Mouse (Mus musculus) thymus, adult 2 months (tissue): Measurements from ENCODE around the gene Fibp. TPM values are rescaled to one million over a fixed set of nuclear protein-coding genes. Genes with fewer than 3 reads are reported as not detected.
"Not testable (repeated sequence)": the region's sequence is repeated elsewhere in the genome, so short reads cannot be mapped to it uniquely, and the experiment has no call there.

Experiments used
- DNase-seq: peaks from one replicate; pipeline ENCODE4 v3.0.0; 2021
- H3K27ac ChIP-seq: fragments of 200-500 bp; 2 replicates; pipeline ENCODE4 v1.5.1; 2012; ENCODE audit warnings: low read length, control low read depth; ENCODE audit not compliant: control insufficient read depth, insufficient read depth
- H3K27me3 ChIP-seq: fragments of 200-500 bp; 2 replicates; pipeline ENCODE4 v1.6.1; 2012; ENCODE audit warnings: mild to moderate bottlenecking, low read length, moderate library complexity, mixed read lengths; ENCODE audit not compliant: control insufficient read depth, insufficient read depth
- H3K36me3 ChIP-seq: fragments of 200-500 bp; 2 replicates; pipeline ENCODE4 v1.6.1; 2012; ENCODE audit warnings: mild to moderate bottlenecking, low read length, moderate library complexity; ENCODE audit not compliant: control insufficient read depth, insufficient read depth
- H3K4me1 ChIP-seq: fragments of 200-500 bp; replicated peaks from 2 replicates; pipeline ENCODE4 v1.6.1; 2012; ENCODE audit warnings: low read length; ENCODE audit not compliant: control insufficient read depth, insufficient read depth
- H3K4me3 ChIP-seq: fragments of 200-500 bp; 2 replicates; pipeline ENCODE4 v1.5.1; 2012; ENCODE audit warnings: mild to moderate bottlenecking, low read length, control low read depth, moderate library complexity; ENCODE audit not compliant: control insufficient read depth, insufficient read depth
- CTCF ChIP-seq: fragments of 200-500 bp; IDR thresholded peaks from 2 replicates; pipeline ENCODE4 v1.5.1; 2012; ENCODE audit warnings: mild to moderate bottlenecking, control low read depth, low read length, moderate library complexity, borderline replicate concordance; ENCODE audit not compliant: control insufficient read depth, poor library complexity, insufficient read depth; ENCODE audit errors: extremely low read depth
- POLR2A ChIP-seq: fragments of 200-500 bp; IDR thresholded peaks from 2 replicates; pipeline ENCODE4 v1.6.1; 2012; ENCODE audit warnings: mild to moderate bottlenecking, low read length, control low read depth, moderate library complexity; ENCODE audit not compliant: control insufficient read depth, poor library complexity, insufficient read depth; ENCODE audit errors: extremely low read depth
- WGBS: fragments of 180-500 bp; shearing (Covaris S2); methylation state at CpG from one replicate; pipeline ENCODE4 v1.1.7; 2018; 5-methylcytosine and 5-hydroxymethylcytosine counted together
- polyA plus RNA-seq: library from polyadenylated mRNA; depleted of rRNA; stranded (reverse); fragments of >200 nt; gene quantifications from 2 replicates; pipeline ENCODE4 v1.2.3, GENCODE M21; 2012

The Fibp gene
- polyA plus RNA-seq, 1 experiment, result 157 TPM

- peak within 1 kb of the TSS; percentile 90 for H3K27ac ChIP-seq
- peak; percentile 97 for DNase-seq
- H3K4me1 ChIP-seq, result peaks cover 20% of the 10 kb centered on the region
- no peaks in the 10 kb centered on the region for H3K27me3 ChIP-seq
- H3K4me3 ChIP-seq, result peak within 1 kb of the TSS; percentile 97
- peaks cover 27% of the 10 kb centered on the region for H3K36me3 ChIP-seq
- under 1% methylated on average over 62 of the region's 62 CpGs for WGBS
- TF ChIP-seq CTCF (peak; percentile 53; the same call in 1 of the 2 replicates), POLR2A (peak; percentile 99)
Measured at GRCm38 (mm10) chr19:5490313-5490897, 30.0 kb downstream of the Fibp start, which contains the start of gene Cfl1. TSS of gene Cfl1 (plus strand) at chr19:5490455.

DNA sequence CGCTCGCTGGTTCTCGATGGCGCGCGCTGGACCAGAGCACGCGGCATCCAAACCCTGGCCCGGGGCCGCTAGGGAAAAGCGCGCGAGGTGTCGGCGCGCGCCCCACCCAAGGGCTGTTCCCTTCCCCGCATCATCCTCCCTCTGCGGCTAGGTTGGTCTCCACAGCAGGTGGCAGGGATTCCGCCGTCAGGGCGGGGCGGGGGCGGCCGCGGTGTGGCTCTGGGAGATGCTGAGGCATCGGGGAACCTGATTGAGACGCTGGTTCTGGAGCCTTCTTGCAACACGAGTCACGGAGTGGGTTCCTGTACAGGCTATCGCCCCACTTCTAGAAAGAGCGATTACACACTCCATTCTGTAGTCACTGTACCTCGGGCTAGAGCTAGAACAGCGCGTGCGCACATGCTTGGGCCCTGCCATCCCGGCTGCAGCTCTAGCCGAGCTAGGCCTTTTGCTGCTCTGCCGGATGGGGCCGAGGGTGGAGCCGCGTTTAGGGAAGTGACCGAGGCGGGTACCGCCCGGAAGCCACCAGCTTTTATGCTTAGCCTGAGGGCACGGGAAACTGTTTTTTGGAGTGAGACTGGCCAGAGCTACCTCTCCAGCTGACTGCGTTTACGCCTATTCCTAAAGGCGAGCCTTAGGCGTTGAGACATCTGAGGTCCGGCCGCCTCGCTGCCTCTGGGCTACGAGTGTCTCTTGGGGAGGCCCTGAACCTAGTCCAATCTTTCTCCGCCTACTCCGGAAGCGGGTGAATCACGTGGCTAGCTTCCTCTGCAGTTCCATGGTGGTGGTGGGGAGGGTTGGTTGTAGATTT is 30.7 kb downstream of the Fibp start:
- peaks cover 32% of the 10 kb centered on the region for H3K36me3 ChIP-seq

DNA sequence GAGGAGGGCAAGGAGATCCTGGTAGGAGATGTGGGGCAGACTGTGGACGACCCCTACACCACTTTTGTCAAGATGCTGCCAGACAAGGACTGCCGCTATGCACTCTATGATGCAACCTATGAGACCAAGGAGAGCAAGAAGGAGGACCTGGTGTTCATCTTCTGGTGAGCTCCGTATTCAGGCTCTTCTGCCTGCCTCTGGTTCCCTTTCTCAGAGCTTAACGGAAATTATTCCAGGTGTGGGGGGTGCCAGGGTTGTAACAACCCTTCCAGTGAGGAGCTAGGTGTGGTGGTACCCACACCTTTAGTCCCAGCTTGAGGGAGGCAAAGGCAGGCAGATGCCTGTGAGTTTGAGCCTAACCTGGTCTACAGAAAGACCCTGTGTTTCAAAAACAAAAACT is 32.2 kb downstream of the Fibp start:
- H3K4me1 ChIP-seq, result peaks cover 8% of the 10 kb centered on the region
- peaks cover 47% of the 10 kb centered on the region for H3K36me3 ChIP-seq
- DNase-seq, result no peak
- TF ChIP-seq POLR2A, result no peak
- no peak for TF ChIP-seq CTCF
- WGBS, result 86% methylated on average over 4 of the region's 4 CpGs
- H3K27me3 ChIP-seq, result no peaks in the 10 kb centered on the region
- H3K4me3 ChIP-seq, result no peak overlapping the region
- H3K27ac ChIP-seq, result no peak overlapping the region

More for the DNA sequence above, 30.7 kb downstream of the Fibp start:
- H3K4me3 ChIP-seq, result peak overlapping the region; percentile 97
- H3K27ac ChIP-seq, result peak overlapping the region; percentile 90
- TF ChIP-seq CTCF (no peak; the same call in 1 of the 2 replicates), POLR2A (peak; percentile 70; the same call in 1 of the 2 replicates)
- no peaks in the 10 kb centered on the region for H3K27me3 ChIP-seq
- peaks cover 20% of the 10 kb centered on the region for H3K4me1 ChIP-seq
- WGBS, result under 1% methylated on average over 59 of the region's 59 CpGs
- peak; percentile 88 for DNase-seq

DNA sequence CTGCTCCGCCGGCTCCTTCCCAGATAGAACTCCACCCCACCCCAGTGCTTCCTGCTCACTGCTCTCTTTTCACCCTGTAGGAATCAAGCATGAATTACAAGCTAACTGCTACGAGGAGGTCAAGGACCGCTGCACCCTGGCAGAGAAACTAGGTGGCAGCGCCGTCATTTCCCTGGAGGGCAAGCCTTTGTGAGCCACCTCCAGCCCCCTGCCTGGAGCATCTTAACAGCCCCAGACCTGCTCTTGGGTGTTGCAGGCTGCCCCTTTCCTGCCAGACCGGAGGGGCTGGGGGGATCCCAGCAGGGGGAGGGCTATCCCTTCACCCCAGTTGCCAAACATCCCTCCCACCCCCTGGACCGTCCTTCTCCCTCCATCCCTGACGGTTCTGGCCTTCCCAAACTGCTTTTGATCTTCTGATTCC is 32.9 kb downstream of the Fibp start:
- H3K36me3 ChIP-seq, result peaks cover 51% of the 10 kb centered on the region
- not testable (repeated sequence) for H3K4me3 ChIP-seq, DNase-seq, H3K27me3 ChIP-seq, H3K27ac ChIP-seq, H3K4me1 ChIP-seq
- WGBS, result 87% methylated on average over 9 of the region's 9 CpGs

GRCm38 (mm10) chr19:5494314-5494713 is 33.9 kb downstream of the Fibp start:
- 94% methylated on average over 3 of the region's 3 CpGs for WGBS
- no peaks in the 10 kb centered on the region for H3K27me3 ChIP-seq
- TF ChIP-seq POLR2A (no peak), CTCF (no peak)
- H3K4me3 ChIP-seq, result no peak overlapping the region
- H3K4me1 ChIP-seq, result peaks cover 7% of the 10 kb centered on the region
- H3K27ac ChIP-seq, result no peak overlapping the region
- peaks cover 51% of the 10 kb centered on the region for H3K36me3 ChIP-seq
- DNase-seq, result no peak

GRCm38 (mm10) chr19:5495353-5496051 is 35.1 kb downstream of the Fibp start:
- TF ChIP-seq CTCF (no peak), POLR2A (no peak)
- 0 out of 2 replicates have a peak, but pooled peaks cover 3% of the 10 kb centered on the region for H3K4me1 ChIP-seq

More at GRCm38 (mm10) chr19:5495353-5496051, 35.1 kb downstream of the Fibp start:
- DNase-seq, result no peak
- whole genome bisulfite sequencing, result 90% methylated on average over 12 of the region's 12 CpGs
- no peak overlapping the region for H3K27ac ChIP-seq
- H3K27me3 ChIP-seq, result no peaks in the 10 kb centered on the region
- H3K36me3 ChIP-seq, result peaks cover 51% of the 10 kb centered on the region
- H3K4me3 ChIP-seq, result no peak overlapping the region
